Mouse (Mus musculus): ENCODE results near the gene St6galnac3. TPM values are rescaled to one million over a fixed set of nuclear protein-coding genes. Genes with fewer than 3 reads are reported as not detected.

St6galnac3 gene
- polyA plus RNA-seq, 1 experiment from 2014 or later = 10.2 TPM

DNA sequence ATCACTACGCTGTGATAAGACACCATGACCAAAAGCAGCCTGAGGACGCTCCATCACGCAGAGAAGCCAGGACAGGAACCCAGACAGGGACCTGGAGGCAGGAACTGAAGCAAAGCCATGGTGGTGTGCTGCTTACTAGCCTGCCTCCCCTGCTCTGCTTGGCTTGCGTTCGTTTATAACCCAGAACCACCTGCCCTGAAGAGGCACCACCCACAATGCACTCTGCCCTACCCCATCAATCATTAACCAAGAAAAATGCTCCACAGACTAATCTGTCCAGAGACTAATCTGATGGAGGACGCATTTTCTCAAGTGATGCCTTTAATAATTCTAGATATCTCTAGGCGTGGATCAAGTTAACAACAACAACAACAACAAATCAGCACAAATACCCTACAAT lies 106.0 kb downstream of the St6galnac3 start:
- ATAC-seq (ENCODE audit: insufficient read depth) = no peak; the same call in 1 of the 2 replicates
- Histone ChIP-seq H3K27ac (replicated peaks) (no peak overlapping the region), H3K4me3 (replicated peaks) (no peak overlapping the region), H3K27me3 (no peaks in the 10 kb centered on the region), H3K9ac (no peak overlapping the region), H3K36me3 (replicated peaks) (no peaks in the 10 kb centered on the region), H3K4me2 (no peak overlapping the region), H3K4me1 (replicated peaks) (peaks cover 18% of the 10 kb centered on the region), H3K9me3 (replicated peaks) (no peaks in the 10 kb centered on the region)
- WGBS (ENCODE audit: insufficient replicate concordance) = 81% methylated on average over 7 of the region's 7 CpGs

- WGBS (ENCODE audit: insufficient replicate concordance) = 29% methylated on average over 8 of the region's 8 CpGs
- no peaks in the 10 kb centered on the region for H3K9me3 ChIP-seq (replicated peaks)
- no peak for ATAC-seq (ENCODE audit: insufficient read depth)
Measured at GRCm38 (mm10) chr3:153616849-153617248, 108.1 kb downstream of the St6galnac3 start.

DNA sequence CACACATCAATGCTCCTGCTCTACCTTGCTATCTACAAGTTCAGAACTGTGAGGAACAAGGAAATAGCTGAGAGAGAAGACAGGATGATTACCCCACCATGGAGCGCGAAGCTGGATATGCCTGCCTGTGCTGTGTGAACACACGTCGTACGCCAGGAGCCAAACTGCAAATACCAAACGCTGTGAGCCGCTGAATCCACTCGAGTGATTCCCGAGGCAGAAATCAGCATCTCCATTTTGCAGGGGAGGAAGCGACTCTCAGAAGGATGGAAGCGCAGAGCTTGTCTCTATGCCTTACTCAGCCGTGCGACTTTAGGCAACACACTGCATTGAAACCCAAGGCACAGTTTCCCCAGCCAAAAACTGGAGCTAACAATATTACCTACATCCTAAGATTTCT lies 114.7 kb downstream of the St6galnac3 start:
- WGBS (ENCODE audit: insufficient replicate concordance) = 84% methylated on average over 13 of the region's 13 CpGs
- ATAC-seq (ENCODE audit: insufficient read depth) = no peak
- Histone ChIP-seq H3K36me3 (replicated peaks) (no peaks in the 10 kb centered on the region), H3K4me3 (replicated peaks) (no peak overlapping the region), H3K27me3 (no peaks in the 10 kb centered on the region), H3K9ac (no peak overlapping the region), H3K27ac (replicated peaks) (no peak overlapping the region), H3K4me1 (replicated peaks) (no peaks in the 10 kb centered on the region), H3K9me3 (replicated peaks) (no peaks in the 10 kb centered on the region), H3K4me2 (no peak overlapping the region)

More at GRCm38 (mm10) chr3:153616849-153617248, 108.1 kb downstream of the St6galnac3 start:
- H3K9ac ChIP-seq = no peak overlapping the region
- no peaks in the 10 kb centered on the region for H3K36me3 ChIP-seq (replicated peaks)
- H3K4me3 ChIP-seq (replicated peaks) = no peak overlapping the region
- no peak overlapping the region for H3K27ac ChIP-seq (replicated peaks)
- H3K27me3 ChIP-seq = no peaks in the 10 kb centered on the region
- H3K4me1 ChIP-seq (replicated peaks) = peaks cover 18% of the 10 kb centered on the region
- no peak overlapping the region for H3K4me2 ChIP-seq

DNA sequence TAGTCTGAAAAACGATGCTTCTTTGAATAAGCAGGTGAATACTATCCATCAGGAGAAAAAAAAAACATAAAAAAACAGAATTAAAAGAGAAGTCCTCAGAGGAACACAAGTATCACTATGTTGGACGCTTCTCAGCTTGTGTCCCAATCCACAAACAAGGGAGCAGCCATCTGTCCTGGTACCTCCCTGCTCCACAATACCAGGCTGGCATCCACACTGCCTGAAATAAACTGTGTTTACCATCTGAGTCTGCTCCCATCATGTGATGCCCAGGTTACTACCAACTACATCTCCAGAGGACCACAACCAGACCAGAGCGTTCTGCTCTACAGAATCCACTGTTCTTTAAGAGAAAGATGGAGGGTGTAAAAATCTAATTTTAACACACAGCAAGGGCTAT lies 118.6 kb downstream of the St6galnac3 start:
- no peaks in the 10 kb centered on the region for H3K9me3 ChIP-seq (replicated peaks)
- H3K27ac ChIP-seq (replicated peaks) = no peak overlapping the region
- no peak overlapping the region for H3K4me3 ChIP-seq (replicated peaks)
- ATAC-seq (ENCODE audit: insufficient read depth) = no peak
- 75% methylated on average over 3 of the region's 3 CpGs for WGBS (ENCODE audit: insufficient replicate concordance)
- no peak overlapping the region for H3K9ac ChIP-seq
- H3K4me1 ChIP-seq (replicated peaks) = 0 out of 2 replicates have a peak, but pooled peaks cover 2% of the 10 kb centered on the region
- H3K27me3 ChIP-seq = no peaks in the 10 kb centered on the region
- H3K36me3 ChIP-seq (replicated peaks) = no peaks in the 10 kb centered on the region
- no peak overlapping the region for H3K4me2 ChIP-seq

- Histone ChIP-seq H3K27ac (replicated peaks) (no peak overlapping the region), H3K27me3 (no peaks in the 10 kb centered on the region), H3K4me2 (no peak overlapping the region), H3K36me3 (replicated peaks) (no peaks in the 10 kb centered on the region), H3K9ac (no peak overlapping the region), H3K4me3 (replicated peaks) (no peak overlapping the region), H3K4me1 (replicated peaks) (0 out of 2 replicates have a peak, but pooled peaks cover 2% of the 10 kb centered on the region), H3K9me3 (replicated peaks) (no peaks in the 10 kb centered on the region)
- no peak for ATAC-seq (ENCODE audit: insufficient read depth)
- 80% methylated on average over 11 of the region's 11 CpGs for WGBS (ENCODE audit: insufficient replicate concordance)
Measured at GRCm38 (mm10) chr3:153605767-153606098, 119.2 kb downstream of the St6galnac3 start.

- Histone ChIP-seq H3K9me3 (replicated peaks) (no peaks in the 10 kb centered on the region), H3K27ac (replicated peaks) (no peak overlapping the region), H3K4me1 (replicated peaks) (0 out of 2 replicates have a peak, but pooled peaks cover 2% of the 10 kb centered on the region), H3K27me3 (no peaks in the 10 kb centered on the region), H3K4me2 (no peak overlapping the region), H3K36me3 (replicated peaks) (no peaks in the 10 kb centered on the region), H3K4me3 (replicated peaks) (no peak overlapping the region), H3K9ac (no peak overlapping the region)
- 80% methylated on average over 19 of the region's 19 CpGs for WGBS (ENCODE audit: insufficient replicate concordance)
- ATAC-seq (ENCODE audit: insufficient read depth) = no peak
Measured at GRCm38 (mm10) chr3:153605089-153605766, 119.7 kb downstream of the St6galnac3 start.

DNA sequence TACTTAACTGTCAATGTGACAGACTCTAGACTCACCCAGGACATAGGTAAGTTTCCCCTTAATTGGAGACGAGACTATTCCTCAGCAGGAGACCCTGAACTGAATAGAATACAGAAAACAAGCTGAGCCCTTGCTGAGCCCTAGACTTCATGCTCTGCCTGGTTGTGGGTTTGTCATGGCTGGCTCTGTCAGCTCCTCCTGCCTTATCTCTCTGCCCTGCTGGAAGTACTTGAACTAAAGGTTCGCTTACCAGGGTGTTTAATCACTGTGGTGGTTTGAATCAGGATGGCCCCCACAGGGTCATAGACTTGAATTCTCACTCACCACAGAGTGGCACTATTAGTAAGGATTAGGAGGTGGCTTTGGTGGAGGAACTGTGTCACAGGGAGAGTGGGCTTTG lies 125.8 kb downstream of the St6galnac3 start:
- peaks cover 2% of the 10 kb centered on the region; the same call in 1 of the 2 replicates for H3K4me1 ChIP-seq (replicated peaks)
- H3K4me2 ChIP-seq = no peak overlapping the region
- no peak overlapping the region for H3K9ac ChIP-seq
- no peak overlapping the region for H3K27ac ChIP-seq (replicated peaks)
- ATAC-seq (ENCODE audit: insufficient read depth) = no peak
- no peaks in the 10 kb centered on the region for H3K9me3 ChIP-seq (replicated peaks)
- 46% methylated on average over 2 of the region's 2 CpGs for WGBS (ENCODE audit: insufficient replicate concordance)
- no peak overlapping the region for H3K4me3 ChIP-seq (replicated peaks)
- H3K36me3 ChIP-seq (replicated peaks) = no peaks in the 10 kb centered on the region
- H3K27me3 ChIP-seq = no peaks in the 10 kb centered on the region

DNA sequence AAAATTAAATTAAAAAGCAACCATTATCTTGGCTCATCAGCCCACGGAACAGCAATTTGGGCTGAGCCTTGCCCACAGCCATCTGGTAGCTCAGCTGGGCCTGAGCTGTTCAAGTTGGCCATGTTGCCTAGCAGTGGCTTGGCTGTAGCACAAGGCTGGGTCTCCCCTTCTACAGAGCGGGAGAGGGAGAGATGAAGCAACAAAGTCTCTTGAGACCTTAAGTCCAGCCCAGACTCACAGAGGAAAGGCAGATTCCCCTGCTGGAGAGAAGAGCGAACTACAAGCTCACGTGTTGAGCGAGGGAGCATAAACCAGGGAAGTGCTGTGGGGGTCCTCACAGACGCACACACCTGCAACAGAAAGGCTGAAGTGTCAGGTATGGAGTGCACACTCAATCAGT lies 126.3 kb downstream of the St6galnac3 start:
- no peak overlapping the region for H3K9ac ChIP-seq

DNA sequence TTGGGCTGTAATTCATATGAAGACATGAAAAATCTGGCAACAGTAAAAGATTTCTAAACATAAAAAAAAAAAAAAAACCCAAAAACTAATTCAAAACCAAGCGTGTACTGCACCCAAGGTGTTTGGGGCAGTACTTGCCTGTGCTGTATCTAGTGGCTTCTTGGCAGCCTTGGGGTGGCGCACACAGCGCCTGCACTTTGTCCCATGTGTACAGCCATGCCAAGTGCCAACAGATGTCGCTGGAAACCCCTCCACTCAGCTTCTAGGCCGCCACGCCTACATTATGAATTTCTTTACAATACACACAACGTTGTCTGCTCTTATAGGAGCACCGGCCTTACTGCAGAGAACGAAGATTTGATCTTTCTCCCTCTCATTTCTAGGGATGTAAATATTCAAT lies 130.4 kb downstream of the St6galnac3 start:
- H3K4me1 ChIP-seq (replicated peaks) = no peaks in the 10 kb centered on the region; the same call in 1 of the 2 replicates
- H3K4me3 ChIP-seq (replicated peaks) = no peak overlapping the region
- no peak for ATAC-seq (ENCODE audit: insufficient read depth)
- 82% methylated on average over 9 of the region's 9 CpGs for WGBS (ENCODE audit: insufficient replicate concordance)
- H3K27me3 ChIP-seq = no peaks in the 10 kb centered on the region
- H3K9ac ChIP-seq = no peak overlapping the region
- no peak overlapping the region for H3K4me2 ChIP-seq
- no peaks in the 10 kb centered on the region for H3K36me3 ChIP-seq (replicated peaks)
- H3K27ac ChIP-seq (replicated peaks) = no peak overlapping the region
- H3K9me3 ChIP-seq (replicated peaks) = no peaks in the 10 kb centered on the region

More for the DNA sequence above, 126.3 kb downstream of the St6galnac3 start:
- no peak for ATAC-seq (ENCODE audit: insufficient read depth)
- Histone ChIP-seq H3K4me1 (replicated peaks) (no peaks in the 10 kb centered on the region; the same call in 1 of the 2 replicates), H3K27me3 (no peaks in the 10 kb centered on the region), H3K27ac (replicated peaks) (no peak overlapping the region), H3K4me3 (replicated peaks) (no peak overlapping the region), H3K4me2 (no peak overlapping the region), H3K9me3 (replicated peaks) (no peaks in the 10 kb centered on the region), H3K36me3 (replicated peaks) (no peaks in the 10 kb centered on the region)
- WGBS (ENCODE audit: insufficient replicate concordance) = 83% methylated on average over 6 of the region's 6 CpGs

- no peak overlapping the region for H3K4me2 ChIP-seq
- no peaks in the 10 kb centered on the region for H3K36me3 ChIP-seq (replicated peaks)
- H3K27me3 ChIP-seq = no peaks in the 10 kb centered on the region
- H3K4me3 ChIP-seq (replicated peaks) = no peak overlapping the region
- H3K9ac ChIP-seq = no peak overlapping the region
- 58% methylated on average over 4 of the region's 4 CpGs for WGBS (ENCODE audit: insufficient replicate concordance)
- H3K9me3 ChIP-seq (replicated peaks) = no peaks in the 10 kb centered on the region
- ATAC-seq (ENCODE audit: insufficient read depth) = no peak
- no peaks in the 10 kb centered on the region; the same call in 1 of the 2 replicates for H3K4me1 ChIP-seq (replicated peaks)
- no peak overlapping the region for H3K27ac ChIP-seq (replicated peaks)
Measured at GRCm38 (mm10) chr3:153593978-153594377, 131.0 kb downstream of the St6galnac3 start.

DNA sequence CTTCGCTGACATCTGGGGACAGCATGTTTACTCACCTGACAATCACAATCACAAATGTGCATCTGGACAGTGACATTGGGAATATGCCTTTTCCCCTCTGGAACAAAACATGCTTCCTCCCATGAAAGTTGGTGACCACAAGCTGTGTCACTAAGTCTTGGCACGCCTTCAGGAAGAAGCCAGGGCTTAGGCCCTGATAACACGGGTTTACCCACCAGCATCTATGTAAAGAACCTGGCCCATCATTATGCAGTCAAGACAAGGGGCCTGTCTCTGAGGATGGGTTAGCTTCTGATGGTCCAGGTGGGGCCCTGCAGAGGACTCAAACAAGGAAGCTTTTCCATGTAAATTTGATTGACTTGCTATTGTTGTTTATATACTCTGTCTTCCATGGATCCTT lies 131.9 kb downstream of the St6galnac3 start:
- H3K9ac ChIP-seq = no peak overlapping the region
- H3K36me3 ChIP-seq (replicated peaks) = no peaks in the 10 kb centered on the region
- no peaks in the 10 kb centered on the region for H3K27me3 ChIP-seq
- no peak overlapping the region for H3K4me3 ChIP-seq (replicated peaks)
- no peak overlapping the region for H3K4me2 ChIP-seq
- no peak overlapping the region for H3K27ac ChIP-seq (replicated peaks)
- no peaks in the 10 kb centered on the region; the same call in 1 of the 2 replicates for H3K4me1 ChIP-seq (replicated peaks)
- H3K9me3 ChIP-seq (replicated peaks) = no peaks in the 10 kb centered on the region
- WGBS (ENCODE audit: insufficient replicate concordance) = 50% methylated on average over 3 of the region's 3 CpGs
- no peak for ATAC-seq (ENCODE audit: insufficient read depth)

DNA sequence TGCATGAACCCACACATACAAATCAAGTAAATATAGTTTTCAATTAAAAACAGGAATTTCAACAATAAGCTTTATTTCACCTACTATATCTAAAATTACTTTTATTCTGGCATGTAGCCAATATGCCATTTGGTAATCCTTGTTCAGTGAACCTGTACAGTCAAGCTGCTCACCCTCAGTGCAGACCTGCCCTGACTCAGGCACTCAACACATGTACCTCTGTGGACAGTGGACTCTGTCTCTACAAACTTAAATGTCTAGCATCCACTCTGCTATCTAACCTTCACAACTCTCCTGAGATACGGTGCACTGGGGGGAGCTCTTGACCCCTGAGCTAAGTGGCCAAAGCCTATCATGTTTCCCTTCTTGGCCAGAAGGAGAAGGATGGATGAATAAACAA lies 137.4 kb downstream of the St6galnac3 start:
- 54% methylated on average over 1 of the region's 1 CpGs for WGBS (ENCODE audit: insufficient replicate concordance)

More for the DNA sequence above, 137.4 kb downstream of the St6galnac3 start:
- Histone ChIP-seq H3K9me3 (replicated peaks) (no peaks in the 10 kb centered on the region), H3K27ac (replicated peaks) (no peak overlapping the region), H3K9ac (no peak overlapping the region), H3K4me2 (no peak overlapping the region), H3K27me3 (no peaks in the 10 kb centered on the region), H3K4me3 (replicated peaks) (no peak overlapping the region), H3K4me1 (replicated peaks) (no peaks in the 10 kb centered on the region), H3K36me3 (replicated peaks) (no peaks in the 10 kb centered on the region)
- ATAC-seq (ENCODE audit: insufficient read depth) = no peak

Data from liver, embryonic 15.5 days (tissue).